Mouse (Mus musculus): Measurements from ENCODE around the gene Josd2.

- TF ChIP-seq CTCF (IDR thresholded peaks at IDR 0.05; ENCODE audit: borderline replicate concordance, extremely low read depth, insufficient read depth, insufficient read length) = no peak
- TF ChIP-seq POLR2A (IDR thresholded peaks at IDR 0.05; ENCODE audit: borderline replicate concordance, extremely low read depth, insufficient read depth, insufficient read length, poor library complexity, severe bottlenecking) = no peak
Observed at GRCm38 (mm10) chr7:44439696-44440095, 28.1 kb upstream of the Josd2 start.
